Comparison of ENCODE assay signal across 7 mouse cellular contexts in the genomic region with DNA sequence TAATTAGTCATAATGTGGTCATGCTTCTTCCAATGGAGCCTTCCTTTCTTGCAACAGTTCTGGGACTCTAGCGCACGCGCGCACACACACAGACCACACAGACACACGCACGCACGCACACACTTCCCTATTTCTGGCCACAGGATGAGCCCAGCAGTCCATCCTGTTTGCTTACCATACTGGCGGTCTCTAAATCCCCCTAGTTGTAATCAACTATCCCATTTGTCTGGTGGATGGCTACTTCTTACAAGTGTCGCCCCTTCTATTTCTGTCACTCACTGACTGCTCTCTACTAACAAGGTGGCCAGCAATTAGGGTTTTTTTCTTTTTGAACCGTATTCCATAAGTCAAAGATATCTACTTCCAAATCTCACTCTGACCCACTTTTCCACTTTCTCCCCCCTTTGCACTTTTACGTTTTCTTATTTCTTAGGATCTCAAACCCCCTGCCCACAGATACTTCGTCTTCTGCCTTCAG. TPM values are rescaled to one million over a fixed set of nuclear protein-coding genes. Genes with fewer than 3 reads are reported as not detected.
A peak's percentile ranks its signal among the peaks of the same experiment; 100 is the strongest.
DNase-seq lines count a peak whose midpoint lies in the region; ATAC-seq and TF ChIP-seq lines count a peak whose summit lies in the region.

No protein-coding gene starts in this region.

- H3K4me2 ChIP-seq in heart, embryonic 14.5 days (ENCODE audit: low read length): peak overlapping the region; percentile 99
- H3K4me2 ChIP-seq in lung, postnatal 0 days (replicated peaks; ENCODE audit: low read depth, low read length): peak overlapping the region; percentile 91

- WGBS in heart, embryonic 14.5 days: 25% methylated on average over 12 of the region's 12 CpGs
- WGBS in lung, postnatal 0 days: 12% methylated on average over 12 of the region's 12 CpGs

- no peak for ATAC-seq in heart, embryonic 14.5 days (ENCODE audit: insufficient number of reproducible peaks, insufficient read depth, low FRiP score, low read depth)
- peak; percentile 22 for ATAC-seq in lung, postnatal 0 days

- no peak for TF ChIP-seq CTCF in lung, postnatal 0 days (IDR thresholded peaks at IDR 0.05)

- DNase-seq in urinary bladder, postnatal 14 days (ENCODE audit: low spot score): peak; percentile 23
- no peak for DNase-seq in urinary bladder, postnatal 4 days (ENCODE audit: low spot score in 2 of 2)
- DNase-seq in cerebellum, postnatal 14 days: peak; percentile 41 to 43
- peak; percentile 49 to 61 for DNase-seq in kidney, postnatal 36 days
- peak; percentile 72 for DNase-seq in lung, postnatal 0 days (ENCODE audit: low spot score)
- DNase-seq in spleen, postnatal 4 days (ENCODE audit: low spot score in 2 of 2): peak; percentile 29 to 65

- H3K9ac ChIP-seq in heart, embryonic 14.5 days (ENCODE audit: low read length): peak overlapping the region; percentile 96
- peak overlapping the region; percentile 89 for H3K9ac ChIP-seq in lung, postnatal 0 days (replicated peaks; ENCODE audit: low read depth)

- peak overlapping the region; percentile 75 to 88 for H3K4me3 ChIP-seq in heart, embryonic 14.5 days (ENCODE audit: control insufficient read depth in 1 of 2, insufficient read depth in 1 of 2, low read depth in 1 of 2, low read length in 2 of 2)
- H3K4me3 ChIP-seq in lung, postnatal 0 days (ENCODE audit: low read depth, low read length): peak overlapping the region; percentile 84

- no peaks in the 10 kb centered on the region for H3K36me3 ChIP-seq in heart, embryonic 14.5 days (ENCODE audit: control insufficient read depth, insufficient read depth, low read length)
- H3K36me3 ChIP-seq in lung, postnatal 0 days (ENCODE audit: insufficient read depth, low read length): no peaks in the 10 kb centered on the region

- H3K9me3 ChIP-seq in heart, embryonic 14.5 days (ENCODE audit: control insufficient read depth, low read length): no peaks in the 10 kb centered on the region
- no peaks in the 10 kb centered on the region for H3K9me3 ChIP-seq in lung, postnatal 0 days (ENCODE audit: low read length)

- H3K27ac ChIP-seq in heart, embryonic 14.5 days (replicated peaks in 1 of 2; ENCODE audit: control insufficient read depth in 1 of 2, insufficient read depth in 1 of 2, low read depth in 2 of 2, low read length in 2 of 2): peak overlapping the region; percentile 68 to 95
- H3K27ac ChIP-seq in lung, postnatal 0 days (ENCODE audit: low read length): peak overlapping the region; percentile 98

- H3K4me1 ChIP-seq in heart, embryonic 14.5 days (ENCODE audit: control insufficient read depth in 2 of 2, insufficient read depth in 2 of 2, low read length in 2 of 2): peaks cover 7 to 28% of the 10 kb centered on the region in 2 experiments
- H3K4me1 ChIP-seq in lung, postnatal 0 days (ENCODE audit: insufficient read depth, low read depth, low read length): peaks cover 12% of the 10 kb centered on the region; the same call in 1 of the 2 replicates

- TF ChIP-seq EP300 in lung, postnatal 0 days (IDR thresholded peaks at IDR 0.05): no peak

- no peaks in the 10 kb centered on the region for H3K27me3 ChIP-seq in heart, embryonic 14.5 days (ENCODE audit: control insufficient read depth, insufficient read depth, low read length)
- H3K27me3 ChIP-seq in lung, postnatal 0 days (replicated peaks; ENCODE audit: insufficient read depth, low read length): no peaks in the 10 kb centered on the region

RNA-seq across cellular contexts. Expression of a gene that starts 0.3 kb away (rescaled TPM):
- polyA plus RNA-seq in heart, embryonic 14.5 days (2014; fragmentation: Nextera tagmentation; extraction: Ambion mirVana): 5.5 and 6.7 TPM in 2 replicates
- polyA plus RNA-seq in lung, postnatal 0 days (2015; fragmentation: Nextera tagmentation; extraction: Ambion mirVana): 18.5 and 19.6 TPM in 2 replicates

RNA-seq across cellular contexts. Expression of a gene that starts 11.3 kb away (rescaled TPM):
- 0.91 and 1.1 TPM in 2 replicates for polyA plus RNA-seq in heart, embryonic 14.5 days (2014; fragmentation: Nextera tagmentation; extraction: Ambion mirVana)
- polyA plus RNA-seq in lung, postnatal 0 days (2015; fragmentation: Nextera tagmentation; extraction: Ambion mirVana): 0.42 and 0.61 TPM in 2 replicates

RNA-seq across cellular contexts. Expression of a gene that starts 45.4 kb away (rescaled TPM):
- 269 and 291 TPM in 2 replicates for polyA plus RNA-seq in heart, embryonic 14.5 days (2014; fragmentation: Nextera tagmentation; extraction: Ambion mirVana)
- 94.7 and 95.1 TPM in 2 replicates for polyA plus RNA-seq in lung, postnatal 0 days (2015; fragmentation: Nextera tagmentation; extraction: Ambion mirVana)

Comparison
In these comparisons a context has a peak if more than half of its experiments do, and no peak if none do; other contexts are left out.
1. DNase-seq: peak in urinary bladder, postnatal 14 days (single experiment), cerebellum, postnatal 14 days (2 of 2), kidney, postnatal 36 days (2 of 2), lung, postnatal 0 days (single experiment) and spleen, postnatal 4 days (2 of 2); none in urinary bladder, postnatal 4 days (0 of 2).